Mouse (Mus musculus) neural tube, embryonic 15.5 days (tissue): ENCODE data around the gene Ifna6. TPM values are rescaled to one million over a fixed set of nuclear protein-coding genes. Genes with fewer than 3 reads are reported as not detected.
A peak's percentile ranks its signal among the peaks of the same experiment; 100 is the strongest.

ENCODE experiments used
- ATAC-seq: fragments of 200-750 bp; cut with Nextera tagmentation; 2 replicates; pipeline ENCODE4 v1.8.0; 2017; ENCODE audit warnings: mild to moderate bottlenecking, moderate TSS enrichment, moderate library complexity; ENCODE audit not compliant: low FRiP score
- H3K27ac ChIP-seq: fragments of 300-500 bp; sonication (generic); replicated peaks from 2 replicates; pipeline ENCODE4 v1.5.1; 2015; ENCODE audit warnings: mild to moderate bottlenecking, inconsistent platforms
- H3K27me3 ChIP-seq: fragments of 300-500 bp; sonication (generic); replicated peaks from 2 replicates; pipeline ENCODE4 v1.6.1; 2015; ENCODE audit warnings: inconsistent platforms
- H3K36me3 ChIP-seq: fragments of 300-500 bp; sonication (generic); 2 replicates; pipeline ENCODE4 v1.6.1; 2015; ENCODE audit warnings: inconsistent platforms
- H3K4me1 ChIP-seq: fragments of 300-500 bp; sonication (generic); 2 replicates; pipeline ENCODE4 v1.6.1; 2015; ENCODE audit warnings: inconsistent platforms
- H3K4me2 ChIP-seq: fragments of 300-500 bp; sonication (generic); 2 replicates; pipeline ENCODE4 v1.6.1; 2015; ENCODE audit warnings: inconsistent platforms, mild to moderate bottlenecking, moderate library complexity
- H3K4me3 ChIP-seq: fragments of 300-500 bp; sonication (generic); replicated peaks from 2 replicates; pipeline ENCODE4 v1.5.1; 2015; ENCODE audit warnings: mild to moderate bottlenecking, inconsistent platforms
- H3K9ac ChIP-seq: fragments of 300-500 bp; sonication (generic); replicated peaks from 2 replicates; pipeline ENCODE4 v1.6.1; 2015; ENCODE audit warnings: mild to moderate bottlenecking, inconsistent platforms
- H3K9me3 ChIP-seq: fragments of 300-500 bp; sonication (generic); replicated peaks from 2 replicates; pipeline ENCODE4 v1.6.1; 2016; ENCODE audit warnings: inconsistent platforms
- WGBS: fragments of 180-500 bp; shearing (Covaris S2); methylation state at CpG from one replicate; pipeline ENCODE4 v1.1.7; 2015; ENCODE audit warnings: mixed read lengths; 5-methylcytosine and 5-hydroxymethylcytosine counted together
- polyA plus RNA-seq: library from polyadenylated mRNA; unstranded; fragments of >200 nt; fragmentation: Nextera tagmentation; extraction: Ambion mirVana; gene quantifications from 2 replicates; pipeline ENCODE4 v1.2.1, GENCODE M21; 2015

Ifna6 gene
- polyA plus RNA-seq, 1 experiment from 2014 or later = not detected

- Histone ChIP-seq H3K9ac (no peak overlapping the region), H3K9me3 (no peaks in the 10 kb centered on the region), H3K27ac (no peak overlapping the region), H3K4me3 (no peak overlapping the region), H3K4me2 (no peak overlapping the region), H3K36me3 (no peaks in the 10 kb centered on the region), H3K27me3 (no peaks in the 10 kb centered on the region), H3K4me1 (no peaks in the 10 kb centered on the region)
- ATAC-seq = no peak
- 28% methylated on average over 4 of the region's 4 CpGs for WGBS
Measured at GRCm38 (mm10) chr4:88851026-88851763, 24.0 kb downstream of the Ifna6 start.

GRCm38 (mm10) chr4:88859214-88859613, 32.0 kb downstream of the Ifna6 start:
- no peak for ATAC-seq
- no peaks in the 10 kb centered on the region for H3K27me3 ChIP-seq
- H3K4me3 ChIP-seq = no peak overlapping the region
- H3K4me2 ChIP-seq = no peak overlapping the region
- H3K36me3 ChIP-seq = no peaks in the 10 kb centered on the region
- no peak overlapping the region for H3K9ac ChIP-seq
- H3K4me1 ChIP-seq = no peaks in the 10 kb centered on the region
- H3K9me3 ChIP-seq = no peaks in the 10 kb centered on the region
- H3K27ac ChIP-seq = no peak overlapping the region

GRCm38 (mm10) chr4:88863309-88863708, 36.1 kb downstream of the Ifna6 start:
- Histone ChIP-seq H3K36me3 (no peaks in the 10 kb centered on the region), H3K4me3 (no peak overlapping the region), H3K9ac (no peak overlapping the region), H3K9me3 (no peaks in the 10 kb centered on the region), H3K4me1 (peaks cover 6% of the 10 kb centered on the region), H3K27ac (no peak overlapping the region), H3K27me3 (peaks cover 10% of the 10 kb centered on the region; the same call in 1 of the 2 replicates), H3K4me2 (no peak overlapping the region)
- 18% methylated on average over 7 of the region's 7 CpGs for WGBS
- ATAC-seq = no peak

- no peaks in the 10 kb centered on the region for H3K36me3 ChIP-seq
- H3K4me1 ChIP-seq = peaks cover 9% of the 10 kb centered on the region
- no peak overlapping the region for H3K27ac ChIP-seq
- no peak overlapping the region for H3K4me2 ChIP-seq
- no peak overlapping the region for H3K4me3 ChIP-seq
- ATAC-seq = no peak
- H3K27me3 ChIP-seq = peaks cover 10% of the 10 kb centered on the region; the same call in 1 of the 2 replicates
- no peaks in the 10 kb centered on the region for H3K9me3 ChIP-seq
- 81% methylated on average over 9 of the region's 9 CpGs for WGBS
- no peak overlapping the region for H3K9ac ChIP-seq
Measured at GRCm38 (mm10) chr4:88864599-88864998, 37.4 kb downstream of the Ifna6 start.

- H3K9ac ChIP-seq = no peak overlapping the region
- no peak for ATAC-seq
- H3K27me3 ChIP-seq = peaks cover 10% of the 10 kb centered on the region; the same call in 1 of the 2 replicates
- no peaks in the 10 kb centered on the region for H3K9me3 ChIP-seq
- H3K4me3 ChIP-seq = no peak overlapping the region
- 63% methylated on average over 6 of the region's 6 CpGs for WGBS
- H3K4me1 ChIP-seq = peaks cover 9% of the 10 kb centered on the region
- H3K27ac ChIP-seq = no peak overlapping the region
- no peak overlapping the region for H3K4me2 ChIP-seq
- no peaks in the 10 kb centered on the region for H3K36me3 ChIP-seq
Measured at GRCm38 (mm10) chr4:88865011-88865569, 37.9 kb downstream of the Ifna6 start.

- H3K9ac ChIP-seq = peak overlapping the region; percentile 50; the same call in 1 of the 2 replicates
- H3K27me3 ChIP-seq = peaks cover 10% of the 10 kb centered on the region; the same call in 1 of the 2 replicates
- peak overlapping the region; percentile 99 for H3K4me2 ChIP-seq
- WGBS = 2% methylated on average over 8 of the region's 8 CpGs
- no peaks in the 10 kb centered on the region for H3K9me3 ChIP-seq
- H3K36me3 ChIP-seq = no peaks in the 10 kb centered on the region
- peak overlapping the region; percentile 51 for H3K4me3 ChIP-seq
- no peak overlapping the region for H3K27ac ChIP-seq
- H3K4me1 ChIP-seq = peaks cover 9% of the 10 kb centered on the region
- ATAC-seq = peak; percentile 86
Measured at GRCm38 (mm10) chr4:88867366-88867925, 40.2 kb downstream of the Ifna6 start.

GRCm38 (mm10) chr4:88867926-88868911, 41.0 kb downstream of the Ifna6 start:
- ATAC-seq = peak; percentile 76
- Histone ChIP-seq H3K27me3 (peaks cover 10% of the 10 kb centered on the region; the same call in 1 of the 2 replicates), H3K4me2 (peak overlapping the region; percentile 99), H3K4me1 (peaks cover 9% of the 10 kb centered on the region), H3K36me3 (no peaks in the 10 kb centered on the region), H3K9ac (peak overlapping the region; percentile 50), H3K9me3 (no peaks in the 10 kb centered on the region), H3K4me3 (peak overlapping the region; percentile 51), H3K27ac (no peak overlapping the region)
- 7% methylated on average over 31 of the region's 31 CpGs for WGBS

GRCm38 (mm10) chr4:88872691-88873090, 45.5 kb downstream of the Ifna6 start:
- no peaks in the 10 kb centered on the region for H3K27me3 ChIP-seq
- WGBS = 0% methylated on average over 2 of the region's 2 CpGs
- no peak overlapping the region for H3K4me3 ChIP-seq
- no peak for ATAC-seq
- H3K36me3 ChIP-seq = no peaks in the 10 kb centered on the region
- no peak overlapping the region for H3K4me2 ChIP-seq
- no peak overlapping the region for H3K9ac ChIP-seq
- H3K27ac ChIP-seq = no peak overlapping the region
- H3K4me1 ChIP-seq = peaks cover 9% of the 10 kb centered on the region
- no peaks in the 10 kb centered on the region for H3K9me3 ChIP-seq

- WGBS = 71% methylated on average over 4 of the region's 4 CpGs
- no peak overlapping the region for H3K27ac ChIP-seq
- H3K27me3 ChIP-seq = no peaks in the 10 kb centered on the region
Measured at GRCm38 (mm10) chr4:88875435-88876095, 48.3 kb downstream of the Ifna6 start.

GRCm38 (mm10) chr4:88876520-88876919, 49.3 kb downstream of the Ifna6 start:
- no peaks in the 10 kb centered on the region for H3K36me3 ChIP-seq
- no peaks in the 10 kb centered on the region for H3K4me1 ChIP-seq
- H3K27ac ChIP-seq = no peak overlapping the region
- no peaks in the 10 kb centered on the region for H3K27me3 ChIP-seq
- ATAC-seq = no peak
- H3K9ac ChIP-seq = no peak overlapping the region
- no peaks in the 10 kb centered on the region for H3K9me3 ChIP-seq
- no peak overlapping the region for H3K4me2 ChIP-seq
- 87% methylated on average over 4 of the region's 4 CpGs for WGBS
- no peak overlapping the region for H3K4me3 ChIP-seq

More at GRCm38 (mm10) chr4:88875435-88876095, 48.3 kb downstream of the Ifna6 start:
- Histone ChIP-seq H3K36me3 (no peaks in the 10 kb centered on the region), H3K4me3 (no peak overlapping the region), H3K9ac (no peak overlapping the region), H3K9me3 (no peaks in the 10 kb centered on the region), H3K4me1 (no peaks in the 10 kb centered on the region), H3K4me2 (no peak overlapping the region)
- ATAC-seq = no peak
